Mouse (Mus musculus): ENCODE measurements around the gene Abcc5. TPM values are rescaled to one million over a fixed set of nuclear protein-coding genes. Genes with fewer than 3 reads are reported as not detected.
"Not testable (repeated sequence)": the region's sequence is repeated elsewhere in the genome, so short reads cannot be mapped to it uniquely, and the experiment has no call there.

Abcc5 gene
- polyA plus RNA-seq, 1 experiment from 2014 or later = 77.0 TPM

- no peak overlapping the region for H3K4me2 ChIP-seq
- no peaks in the 10 kb centered on the region for H3K27me3 ChIP-seq
- ATAC-seq (ENCODE audit: insufficient number of reproducible peaks, insufficient read depth, low FRiP score, low TSS enrichment, low read depth) = no peak
- H3K4me1 ChIP-seq = no peaks in the 10 kb centered on the region
- no peaks in the 10 kb centered on the region for H3K9me3 ChIP-seq
- H3K9ac ChIP-seq = no peak overlapping the region
- no peak overlapping the region for H3K27ac ChIP-seq
- 87% methylated on average over 11 of the region's 11 CpGs for WGBS
- H3K36me3 ChIP-seq = peaks cover 78% of the 10 kb centered on the region
- H3K4me3 ChIP-seq = no peak overlapping the region
Observed at GRCm38 (mm10) chr16:20395216-20395907, 30.8 kb downstream of the Abcc5 start.

DNA sequence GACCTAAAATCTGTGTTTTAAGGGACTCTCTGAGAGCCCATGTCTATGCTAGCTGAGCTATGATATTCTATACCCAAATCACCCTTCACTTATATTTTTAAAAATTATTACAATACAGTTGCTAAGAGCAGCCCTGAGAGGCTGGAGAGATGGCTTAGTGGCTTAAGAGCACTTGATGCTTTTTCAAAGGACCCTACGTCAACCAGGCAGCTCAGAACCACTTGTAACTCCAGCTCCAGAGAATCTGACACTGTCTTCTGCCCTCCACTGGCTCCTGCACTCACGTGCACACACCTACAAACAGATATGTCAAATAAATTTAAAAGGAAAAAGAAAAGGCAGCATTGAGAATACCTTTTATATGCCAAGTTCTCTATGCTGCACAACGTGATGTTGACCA is 34.4 kb downstream of the Abcc5 start:
- Histone ChIP-seq H3K27ac (no peak overlapping the region), H3K36me3 (peaks cover 79% of the 10 kb centered on the region), H3K9ac (no peak overlapping the region), H3K4me2 (no peak overlapping the region), H3K4me3 (no peak overlapping the region), H3K4me1 (no peaks in the 10 kb centered on the region), H3K27me3 (no peaks in the 10 kb centered on the region), H3K9me3 (no peaks in the 10 kb centered on the region)
- WGBS = 86% methylated on average over 3 of the region's 3 CpGs
- no peak for ATAC-seq (ENCODE audit: insufficient number of reproducible peaks, insufficient read depth, low FRiP score, low TSS enrichment, low read depth)

DNA sequence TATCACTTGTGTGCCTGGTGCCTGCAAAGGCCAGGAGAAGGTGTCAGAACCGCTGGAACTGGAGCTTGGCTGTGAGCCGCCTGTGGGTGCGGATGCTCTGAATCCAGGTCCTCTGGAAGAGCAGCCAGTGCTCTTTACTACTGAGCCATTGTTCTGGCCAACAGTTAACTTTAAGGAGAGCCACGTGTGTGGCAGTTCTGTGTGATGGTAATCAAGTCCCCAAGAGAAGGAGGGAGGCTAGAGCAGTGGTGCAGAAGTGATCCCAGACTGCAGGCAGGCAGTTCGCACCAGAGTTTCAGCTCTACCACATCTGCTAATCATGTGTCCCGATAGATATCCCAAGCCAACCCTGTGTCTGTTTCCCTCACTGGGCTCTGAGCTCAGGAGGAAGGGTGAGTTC is 36.0 kb downstream of the Abcc5 start:
- H3K4me1 ChIP-seq = no peaks in the 10 kb centered on the region
- H3K36me3 ChIP-seq = peaks cover 72% of the 10 kb centered on the region
- ATAC-seq (ENCODE audit: insufficient number of reproducible peaks, insufficient read depth, low FRiP score, low TSS enrichment, low read depth) = no peak
- H3K4me2 ChIP-seq = no peak overlapping the region
- H3K9me3 ChIP-seq = no peaks in the 10 kb centered on the region
- no peak overlapping the region for H3K9ac ChIP-seq
- H3K27ac ChIP-seq = no peak overlapping the region
- H3K27me3 ChIP-seq = no peaks in the 10 kb centered on the region
- no peak overlapping the region for H3K4me3 ChIP-seq
- 63% methylated on average over 6 of the region's 6 CpGs for WGBS

DNA sequence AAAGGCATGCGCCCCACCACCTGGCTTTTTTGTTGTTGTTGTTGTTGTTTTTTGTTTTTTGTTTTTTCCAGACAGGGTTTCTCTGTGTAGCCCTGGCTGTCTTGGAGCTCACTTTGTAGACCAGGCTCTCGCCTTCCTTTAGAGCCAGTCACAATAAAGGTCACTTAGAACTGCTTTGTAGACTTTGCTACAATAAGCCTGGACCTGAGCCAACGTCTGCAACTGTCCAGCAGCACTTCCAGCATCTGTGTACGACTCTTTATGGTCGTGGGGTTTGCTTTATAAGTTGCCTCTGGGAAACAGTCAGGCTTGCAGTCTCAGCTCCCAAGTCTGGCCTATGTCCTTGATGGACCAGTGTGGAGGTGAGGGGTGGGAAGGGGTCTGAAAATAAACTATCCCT is 45.2 kb downstream of the Abcc5 start:
- Histone ChIP-seq H3K4me1 (no peaks in the 10 kb centered on the region), H3K4me3 (no peak overlapping the region), H3K9ac (no peak overlapping the region), H3K36me3 (peaks cover 51% of the 10 kb centered on the region), H3K27me3 (no peaks in the 10 kb centered on the region), H3K27ac (no peak overlapping the region), H3K9me3 (no peaks in the 10 kb centered on the region), H3K4me2 (no peak overlapping the region)
- ATAC-seq (ENCODE audit: insufficient number of reproducible peaks, insufficient read depth, low FRiP score, low TSS enrichment, low read depth) = no peak
- WGBS = 85% methylated on average over 5 of the region's 5 CpGs

GRCm38 (mm10) chr16:20375341-20375740 is 50.9 kb downstream of the Abcc5 start:
- H3K36me3 ChIP-seq = peaks cover 72% of the 10 kb centered on the region
- H3K9ac ChIP-seq = no peak overlapping the region
- no peak overlapping the region for H3K4me2 ChIP-seq
- H3K27me3 ChIP-seq = no peaks in the 10 kb centered on the region
- WGBS = 90% methylated on average over 5 of the region's 5 CpGs
- H3K4me1 ChIP-seq = no peaks in the 10 kb centered on the region
- no peak overlapping the region for H3K4me3 ChIP-seq
- ATAC-seq (ENCODE audit: insufficient number of reproducible peaks, insufficient read depth, low FRiP score, low TSS enrichment, low read depth) = no peak
- no peaks in the 10 kb centered on the region for H3K9me3 ChIP-seq
- no peak overlapping the region for H3K27ac ChIP-seq

DNA sequence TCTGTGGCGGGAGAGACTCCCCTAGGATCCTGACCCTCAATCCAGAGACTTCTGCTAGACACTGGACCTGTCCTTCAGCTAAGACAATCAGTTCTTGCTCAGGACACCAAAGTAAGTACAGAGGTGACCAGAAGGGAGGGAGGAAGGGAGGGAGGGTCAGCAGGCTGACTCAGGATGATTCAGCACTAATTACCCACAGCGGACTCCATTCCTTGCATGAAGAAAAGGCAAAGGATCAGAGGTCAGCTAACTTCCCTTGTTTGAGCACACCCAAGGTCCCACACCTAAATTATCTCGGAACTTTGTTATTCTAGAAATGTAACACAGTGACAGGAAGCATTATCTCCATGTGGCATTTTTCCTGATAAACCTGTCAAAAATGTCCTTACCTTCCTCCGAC is 54.5 kb downstream of the Abcc5 start:
- no peak for ATAC-seq (ENCODE audit: insufficient number of reproducible peaks, insufficient read depth, low FRiP score, low TSS enrichment, low read depth)
- Histone ChIP-seq H3K4me1 (no peaks in the 10 kb centered on the region), H3K9me3 (no peaks in the 10 kb centered on the region), H3K4me2 (no peak overlapping the region), H3K36me3 (peaks cover 76% of the 10 kb centered on the region), H3K27ac (no peak overlapping the region), H3K9ac (no peak overlapping the region), H3K27me3 (no peaks in the 10 kb centered on the region), H3K4me3 (no peak overlapping the region)
- 81% methylated on average over 4 of the region's 4 CpGs for WGBS

GRCm38 (mm10) chr16:20368221-20368620 is 58.0 kb downstream of the Abcc5 start:
- no peak overlapping the region for H3K27ac ChIP-seq
- H3K9me3 ChIP-seq = no peaks in the 10 kb centered on the region
- no peak overlapping the region for H3K4me2 ChIP-seq
- H3K4me1 ChIP-seq = no peaks in the 10 kb centered on the region
- peaks cover 80% of the 10 kb centered on the region for H3K36me3 ChIP-seq
- 88% methylated on average over 9 of the region's 9 CpGs for WGBS
- no peak for ATAC-seq (ENCODE audit: insufficient number of reproducible peaks, insufficient read depth, low FRiP score, low TSS enrichment, low read depth)
- H3K4me3 ChIP-seq = no peak overlapping the region
- H3K27me3 ChIP-seq = no peaks in the 10 kb centered on the region
- no peak overlapping the region for H3K9ac ChIP-seq

DNA sequence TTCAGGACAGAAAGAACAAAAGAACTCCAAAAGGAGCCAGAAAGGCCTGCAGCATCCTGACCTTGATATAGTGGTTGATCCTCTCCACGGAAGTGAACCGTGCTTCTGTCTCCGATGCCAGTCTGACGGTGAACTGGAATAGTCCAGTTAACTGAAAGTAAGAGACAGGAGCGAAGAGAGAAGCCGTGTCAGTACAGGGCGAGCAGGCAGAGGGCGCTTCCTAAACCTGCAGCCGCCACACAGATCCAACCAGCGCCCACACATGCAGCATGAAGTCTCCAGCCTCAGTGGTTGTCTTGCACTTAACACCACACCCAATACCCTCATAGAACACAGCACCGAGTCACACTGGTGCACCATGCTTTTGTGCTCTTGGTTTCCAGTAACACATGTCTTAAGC is 64.1 kb downstream of the Abcc5 start:
- Histone ChIP-seq H3K27ac (no peak overlapping the region), H3K4me3 (no peak overlapping the region), H3K27me3 (no peaks in the 10 kb centered on the region), H3K4me1 (no peaks in the 10 kb centered on the region), H3K9me3 (no peaks in the 10 kb centered on the region), H3K9ac (no peak overlapping the region), H3K36me3 (peaks cover 97% of the 10 kb centered on the region), H3K4me2 (no peak overlapping the region)
- 89% methylated on average over 11 of the region's 11 CpGs for WGBS
- ATAC-seq (ENCODE audit: insufficient number of reproducible peaks, insufficient read depth, low FRiP score, low TSS enrichment, low read depth) = no peak

DNA sequence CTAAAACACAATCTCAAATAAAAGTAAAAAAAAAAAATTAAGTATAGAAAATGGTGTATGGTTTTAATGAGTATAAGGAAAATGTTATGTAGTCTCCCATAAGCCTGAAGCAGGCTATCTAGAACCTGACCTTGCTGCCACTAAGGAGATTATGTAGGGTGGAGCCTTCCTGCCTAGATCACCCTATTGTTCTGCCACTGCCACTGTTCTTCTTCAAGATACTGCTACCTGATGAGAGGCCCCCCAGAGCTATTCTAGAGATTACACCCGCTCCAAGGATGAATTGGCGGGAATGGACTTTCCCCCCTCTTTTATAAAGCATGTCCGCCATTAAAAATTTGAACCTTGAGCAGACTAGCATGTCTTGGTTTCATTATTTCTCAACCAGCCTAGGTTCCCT is 64.7 kb downstream of the Abcc5 start:
- not testable (repeated sequence) for ATAC-seq (ENCODE audit: insufficient number of reproducible peaks, insufficient read depth, low FRiP score, low TSS enrichment, low read depth); H3K4me3 ChIP-seq; H3K4me2 ChIP-seq; H3K27me3 ChIP-seq; H3K9me3 ChIP-seq; H3K9ac ChIP-seq; H3K27ac ChIP-seq; H3K4me1 ChIP-seq
- 96% methylated on average over 3 of the region's 3 CpGs for WGBS
- peaks cover 95% of the 10 kb centered on the region for H3K36me3 ChIP-seq

GRCm38 (mm10) chr16:20359643-20360295 is 66.4 kb downstream of the Abcc5 start:
- no peak overlapping the region for H3K9ac ChIP-seq

DNA sequence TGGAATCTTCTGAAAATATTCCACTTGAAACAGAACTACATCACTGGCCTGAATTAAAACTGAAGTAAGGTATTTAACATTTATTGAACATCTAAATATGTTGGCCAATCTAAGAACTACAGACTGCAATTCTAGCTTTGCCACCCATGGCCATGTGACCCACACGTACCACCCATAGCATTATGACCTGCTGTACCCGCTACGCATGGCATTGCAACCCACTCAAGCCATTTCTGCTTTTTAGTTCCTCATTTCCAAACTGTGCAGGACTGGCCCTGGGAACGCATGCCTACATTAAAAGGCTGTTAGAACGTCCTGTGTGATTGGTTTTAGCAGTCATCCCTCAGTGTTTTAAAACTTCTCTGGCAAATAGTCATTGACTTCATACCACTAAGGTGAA is 68.4 kb downstream of the Abcc5 start:
- no peak overlapping the region for H3K4me2 ChIP-seq
- no peak overlapping the region for H3K4me3 ChIP-seq
- H3K27ac ChIP-seq = no peak overlapping the region
- H3K36me3 ChIP-seq = peaks cover 75% of the 10 kb centered on the region
- 91% methylated on average over 5 of the region's 5 CpGs for WGBS
- no peak for ATAC-seq (ENCODE audit: insufficient number of reproducible peaks, insufficient read depth, low FRiP score, low TSS enrichment, low read depth)
- H3K4me1 ChIP-seq = no peaks in the 10 kb centered on the region
- H3K9me3 ChIP-seq = no peaks in the 10 kb centered on the region
- H3K9ac ChIP-seq = no peak overlapping the region
- no peaks in the 10 kb centered on the region for H3K27me3 ChIP-seq

More at GRCm38 (mm10) chr16:20359643-20360295, 66.4 kb downstream of the Abcc5 start:
- Histone ChIP-seq H3K9me3 (no peaks in the 10 kb centered on the region), H3K36me3 (peaks cover 94% of the 10 kb centered on the region), H3K4me3 (no peak overlapping the region), H3K4me2 (no peak overlapping the region), H3K27me3 (no peaks in the 10 kb centered on the region), H3K27ac (no peak overlapping the region), H3K4me1 (no peaks in the 10 kb centered on the region)
- 81% methylated on average over 9 of the region's 9 CpGs for WGBS
- no peak for ATAC-seq (ENCODE audit: insufficient number of reproducible peaks, insufficient read depth, low FRiP score, low TSS enrichment, low read depth)

GRCm38 (mm10) chr16:20354762-20355161 is 71.4 kb downstream of the Abcc5 start:
- WGBS = 92% methylated on average over 2 of the region's 2 CpGs
- no peaks in the 10 kb centered on the region for H3K27me3 ChIP-seq

More at GRCm38 (mm10) chr16:20354762-20355161, 71.4 kb downstream of the Abcc5 start:
- Histone ChIP-seq H3K4me2 (no peak overlapping the region), H3K4me1 (no peaks in the 10 kb centered on the region), H3K9me3 (no peaks in the 10 kb centered on the region), H3K36me3 (peaks cover 64% of the 10 kb centered on the region), H3K4me3 (no peak overlapping the region), H3K9ac (no peak overlapping the region), H3K27ac (no peak overlapping the region)
- ATAC-seq (ENCODE audit: insufficient number of reproducible peaks, insufficient read depth, low FRiP score, low TSS enrichment, low read depth) = no peak
